Mouse (Mus musculus) adrenal gland, postnatal 4 days (tissue): ENCODE data around the gene Actr5. TPM values are rescaled to one million over a fixed set of nuclear protein-coding genes. Genes with fewer than 3 reads are reported as not detected.
A peak's percentile ranks its signal among the peaks of the same experiment; 100 is the strongest.

Source experiments
- DNase-seq, 2 experiments: peaks; one replicate each; pipeline ENCODE4 v3.0.0; 2021 to 2022; ENCODE audit warnings: low spot score in 2 of 2, mixed read lengths in 2 of 2
- total RNA-seq, 2 experiments: library from RNA; stranded (reverse); gene quantifications; 2 replicates each; pipeline ENCODE4 v1.2.3; 2021

Gene Actr5
- total RNA-seq, 2 experiments from 2014 or later = 17.1 to 18.2 TPM

DNA sequence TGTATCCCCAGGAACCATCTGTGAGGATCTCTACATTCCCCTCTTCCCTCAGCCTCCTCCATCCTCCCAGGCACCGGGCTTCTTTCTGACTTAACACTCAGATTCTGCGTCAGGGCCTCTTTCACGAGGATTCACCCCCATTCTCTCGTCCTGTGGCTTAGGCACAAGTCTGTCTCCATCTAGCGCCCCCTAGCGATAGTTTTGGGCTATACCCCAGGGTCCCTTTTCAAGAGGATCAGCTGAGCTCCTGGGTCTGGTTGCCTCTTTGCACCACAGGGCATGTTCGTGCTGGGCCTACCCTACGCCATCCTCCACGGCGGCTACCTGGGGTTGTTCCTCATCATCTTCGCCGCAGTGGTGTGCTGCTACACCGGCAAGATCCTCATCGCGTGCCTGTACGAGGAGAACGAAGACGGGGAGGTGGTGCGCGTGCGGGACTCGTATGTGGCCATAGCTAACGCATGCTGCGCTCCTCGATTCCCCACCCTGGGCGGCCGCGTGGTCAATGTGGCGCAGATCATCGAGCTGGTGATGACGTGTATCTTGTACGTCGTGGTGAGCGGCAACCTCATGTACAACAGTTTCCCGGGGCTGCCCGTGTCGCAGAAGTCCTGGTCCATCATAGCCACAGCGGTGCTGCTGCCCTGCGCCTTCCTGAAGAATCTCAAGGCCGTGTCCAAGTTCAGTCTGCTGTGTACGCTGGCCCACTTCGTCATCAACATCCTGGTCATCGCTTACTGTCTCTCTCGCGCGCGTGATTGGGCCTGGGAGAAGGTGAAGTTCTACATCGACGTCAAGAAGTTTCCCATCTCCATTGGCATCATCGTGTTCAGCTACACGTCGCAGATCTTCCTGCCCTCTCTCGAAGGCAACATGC lies 10.9 kb upstream of the Actr5 start:
- DNase-seq = peak; percentile 13 to 26

DNA sequence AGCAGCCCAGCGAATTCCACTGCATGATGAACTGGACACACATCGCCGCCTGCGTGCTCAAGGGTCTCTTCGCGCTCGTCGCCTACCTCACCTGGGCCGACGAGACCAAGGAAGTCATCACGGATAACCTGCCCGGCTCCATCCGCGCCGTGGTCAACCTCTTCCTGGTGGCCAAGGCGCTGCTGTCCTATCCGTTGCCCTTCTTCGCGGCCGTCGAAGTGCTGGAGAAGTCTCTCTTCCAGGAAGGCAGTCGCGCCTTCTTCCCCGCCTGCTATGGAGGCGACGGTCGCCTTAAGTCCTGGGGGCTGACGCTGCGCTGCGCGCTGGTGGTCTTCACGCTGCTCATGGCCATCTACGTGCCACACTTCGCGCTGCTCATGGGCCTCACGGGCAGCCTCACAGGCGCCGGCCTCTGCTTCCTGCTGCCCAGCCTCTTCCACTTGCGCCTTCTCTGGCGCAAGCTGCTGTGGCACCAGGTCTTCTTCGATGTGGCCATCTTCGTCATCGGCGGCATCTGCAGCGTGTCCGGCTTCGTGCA lies 10.2 kb upstream of the Actr5 start:
- DNase-seq = no peak

DNA sequence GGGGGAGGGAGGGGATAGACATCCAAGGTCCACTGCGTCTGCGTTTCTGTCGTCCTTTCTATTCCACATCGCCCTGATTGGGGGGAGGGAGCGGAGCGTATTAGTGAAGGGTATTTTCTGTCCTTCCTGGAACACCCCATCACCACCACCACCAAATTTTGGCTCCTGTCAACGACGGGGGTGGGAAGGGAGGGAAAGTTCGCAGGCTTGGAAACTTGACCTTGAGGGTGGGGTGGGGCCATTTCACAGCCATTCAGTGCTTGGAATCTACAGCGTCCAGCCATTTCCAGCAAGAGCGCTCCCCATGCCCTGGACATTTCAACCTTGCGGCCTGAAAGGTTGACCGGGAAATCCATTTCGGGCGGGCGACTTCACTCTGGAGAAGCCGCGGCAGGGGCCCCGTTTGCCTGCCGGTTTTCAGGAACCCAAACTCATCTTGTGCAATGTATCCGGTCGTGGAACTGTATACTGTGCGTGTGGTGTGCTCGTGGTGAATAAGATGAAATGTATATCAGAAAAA lies 9.5 kb upstream of the Actr5 start:
- no peak for DNase-seq

DNA sequence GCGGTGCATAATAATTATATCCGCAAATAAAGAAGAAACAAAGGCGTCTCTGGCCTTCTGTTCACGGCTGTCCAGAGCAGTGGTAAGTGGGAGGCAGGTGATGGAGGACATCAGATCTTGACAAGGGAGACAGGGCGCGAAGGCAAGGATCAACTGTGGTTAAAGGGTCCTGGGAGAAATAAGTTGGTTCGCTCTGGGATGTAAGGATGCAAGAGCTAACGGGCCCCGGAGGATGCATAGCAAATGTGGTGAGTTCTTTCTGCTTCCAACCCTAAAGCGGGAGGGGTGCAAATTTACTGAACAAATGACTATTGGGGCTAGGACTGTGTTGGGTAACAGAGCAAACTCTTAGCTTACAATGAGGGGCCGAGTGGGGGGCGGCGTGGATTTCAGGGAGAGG lies 9.0 kb upstream of the Actr5 start:
- no peak for DNase-seq

DNA sequence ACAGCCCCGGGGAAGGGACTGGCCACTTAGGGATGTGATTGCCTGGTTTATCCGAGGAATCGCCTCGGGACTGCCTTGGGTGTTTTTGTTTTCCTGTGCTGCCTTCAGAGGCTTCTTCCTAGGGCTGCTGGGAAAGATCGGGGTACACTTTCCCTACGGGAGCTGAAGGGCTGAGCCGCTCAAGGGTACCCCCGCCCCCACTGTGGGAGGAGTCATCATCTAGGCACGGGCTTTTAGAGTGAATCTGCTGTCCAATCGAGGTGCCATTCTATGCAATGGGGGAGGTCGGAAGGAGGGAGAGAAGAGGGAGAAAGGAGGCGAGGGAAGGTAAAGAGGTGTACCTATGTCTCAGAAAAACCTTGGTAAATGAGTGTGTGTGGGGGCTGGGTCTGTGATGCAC lies 8.4 kb upstream of the Actr5 start:
- DNase-seq = no peak

DNA sequence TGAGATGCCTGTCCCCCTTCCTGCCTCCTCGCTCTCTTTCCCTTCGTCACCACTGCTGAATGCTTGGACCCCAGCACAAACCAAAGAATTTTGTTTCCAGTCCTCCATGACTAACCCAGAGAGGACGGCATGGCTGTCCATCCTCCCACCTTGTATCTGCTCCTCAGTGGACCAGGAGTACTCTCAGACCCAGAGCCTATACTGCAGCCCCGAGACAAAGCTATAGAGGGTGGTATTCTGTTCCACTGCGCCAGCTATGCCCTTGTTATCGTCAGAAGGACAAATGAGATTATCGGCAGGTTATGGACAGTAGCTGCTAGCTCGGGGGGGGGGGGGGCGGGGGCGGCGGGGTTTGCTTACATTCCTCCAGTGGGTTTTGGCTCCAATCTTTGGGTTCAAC lies 7.9 kb upstream of the Actr5 start:
- DNase-seq = no peak

DNA sequence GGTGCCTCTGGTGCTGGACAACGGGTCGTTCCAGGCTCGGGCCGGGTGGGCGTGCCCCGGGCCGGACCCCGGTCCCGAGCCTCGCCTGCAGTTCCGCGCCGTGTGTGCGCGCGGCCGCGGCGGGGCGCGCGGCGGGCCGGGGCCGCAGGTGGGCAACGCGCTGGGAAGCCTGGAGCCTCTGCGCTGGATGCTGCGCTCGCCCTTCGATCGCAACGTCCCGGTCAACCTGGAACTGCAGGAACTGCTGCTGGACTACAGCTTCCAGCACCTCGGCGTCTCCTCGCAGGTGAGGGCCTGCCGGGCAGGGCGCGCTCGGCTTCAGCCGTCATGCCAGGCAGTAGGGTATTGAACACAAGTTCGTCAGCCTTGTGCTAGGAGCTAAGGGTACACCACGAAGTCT lies 543 bp downstream of the Actr5 start:
- DNase-seq = no peak

DNA sequence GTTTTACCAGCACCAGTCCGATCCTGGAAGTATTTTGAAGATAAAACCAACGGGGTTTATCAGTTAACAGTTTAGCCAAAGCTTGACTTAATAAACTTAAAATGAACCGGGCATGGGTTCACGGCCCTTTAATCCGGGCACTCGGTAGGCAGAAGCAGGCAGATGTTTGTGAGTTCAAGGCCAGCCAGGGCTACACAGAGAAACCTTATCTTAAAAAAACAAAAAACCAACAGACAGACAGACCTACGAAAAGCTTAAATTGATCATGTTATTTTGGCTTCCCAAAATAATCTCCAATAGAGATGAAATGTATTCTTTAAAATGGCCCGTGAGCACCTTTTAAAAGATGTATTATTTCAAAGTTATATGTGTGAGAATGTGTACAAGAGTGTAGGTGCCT lies 1.0 kb downstream of the Actr5 start:
- no peak for DNase-seq

DNA sequence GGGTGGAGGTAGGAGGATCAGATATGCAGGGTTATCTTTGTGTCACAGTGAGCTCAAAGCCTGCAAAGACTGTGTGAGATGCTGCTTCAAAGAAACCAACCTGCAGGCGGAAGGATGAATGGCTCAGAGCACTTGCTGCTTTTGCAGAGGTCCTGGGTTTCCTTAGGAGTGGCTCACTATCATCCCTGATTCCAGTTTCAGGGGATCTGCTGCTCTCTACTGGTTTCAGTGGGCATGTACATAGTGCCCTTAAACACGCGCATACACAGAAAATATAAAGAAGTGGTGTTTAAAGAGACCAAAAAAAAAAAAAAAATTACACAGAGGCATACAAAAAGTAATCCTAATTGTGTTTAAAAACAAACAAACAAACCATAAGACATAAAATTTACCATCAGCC lies 4.2 kb downstream of the Actr5 start:
- DNase-seq = no peak

DNA sequence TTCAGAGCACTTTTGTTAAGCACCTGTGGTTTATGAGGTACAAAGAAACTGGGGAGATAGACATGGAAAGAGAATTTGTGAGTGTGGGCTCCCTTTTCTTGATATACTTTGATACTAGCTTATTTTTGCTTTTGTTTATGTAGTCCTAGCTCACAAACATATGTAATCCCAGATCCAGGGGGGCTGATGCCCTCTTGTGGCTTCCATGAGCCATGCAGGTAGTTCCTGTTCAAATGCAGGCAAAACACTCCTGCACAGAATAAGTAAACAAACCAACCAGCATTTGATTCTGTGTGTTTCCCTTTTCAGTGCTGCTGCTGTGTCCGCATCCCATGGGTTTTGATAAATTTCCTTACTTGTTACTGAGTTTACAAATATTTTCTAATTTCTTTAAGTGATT lies 4.7 kb downstream of the Actr5 start:
- no peak for DNase-seq

DNA sequence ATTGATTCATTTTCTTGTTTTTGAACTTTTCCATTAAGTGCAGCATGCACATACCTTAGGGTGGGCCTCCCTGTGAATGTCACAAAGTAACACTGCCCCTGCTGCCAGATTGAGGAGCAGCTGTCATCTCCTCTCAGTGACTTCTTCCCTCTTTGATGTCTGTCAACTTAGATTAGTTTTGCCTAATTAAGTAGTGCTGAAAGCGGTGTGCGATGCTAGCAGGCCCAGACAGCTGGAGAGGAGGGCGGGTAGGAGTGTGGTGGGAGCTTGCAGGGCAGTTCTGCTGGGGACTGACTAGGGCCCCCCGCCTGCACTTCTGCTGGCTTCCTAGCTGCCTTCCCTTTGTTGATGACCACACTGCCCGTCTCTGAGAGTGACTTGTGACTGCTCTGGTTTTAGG lies 7.2 kb downstream of the Actr5 start:
- no peak for DNase-seq

DNA sequence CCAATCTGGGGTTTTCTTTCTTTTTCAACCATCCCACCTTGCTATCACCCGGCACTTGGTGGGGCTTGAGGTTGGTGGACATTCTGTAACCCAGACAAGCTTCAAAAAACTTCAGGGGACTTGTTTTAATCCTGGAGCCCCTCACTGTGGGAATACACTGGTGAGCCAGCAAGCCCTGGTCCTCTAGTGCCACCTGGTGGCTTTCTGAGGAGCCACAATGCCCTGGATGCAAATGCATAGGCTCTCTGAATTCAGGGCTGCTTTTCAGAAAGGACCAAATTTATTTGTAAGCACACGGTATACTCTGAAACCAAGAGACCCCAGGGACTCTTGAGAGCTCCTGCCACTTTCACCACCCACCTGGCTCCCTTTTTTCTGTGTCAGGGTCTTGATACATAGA lies 17.2 kb downstream of the Actr5 start:
- DNase-seq = peak in 1 of 2 experiments; percentile 38

DNA sequence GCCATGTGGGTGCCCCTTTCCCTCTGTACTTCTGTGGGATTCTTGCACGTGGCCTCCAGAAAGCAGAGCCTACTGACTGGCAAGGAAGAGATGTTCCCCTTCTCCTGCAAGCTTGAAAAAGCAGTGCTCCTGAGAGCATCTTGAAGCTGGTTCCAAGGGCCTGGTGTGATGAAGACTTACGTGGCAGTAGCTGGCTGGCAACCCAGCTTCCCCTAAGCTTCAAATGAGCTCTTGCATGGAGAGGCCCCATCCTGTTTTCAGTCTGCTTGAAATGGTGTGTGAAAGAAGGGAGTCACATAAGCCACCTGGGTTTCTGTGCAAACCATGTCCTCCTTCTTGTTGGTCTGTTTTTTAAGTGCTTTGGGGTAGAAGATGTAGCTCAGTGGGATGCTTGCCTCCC lies 17.9 kb downstream of the Actr5 start:
- no peak for DNase-seq

DNA sequence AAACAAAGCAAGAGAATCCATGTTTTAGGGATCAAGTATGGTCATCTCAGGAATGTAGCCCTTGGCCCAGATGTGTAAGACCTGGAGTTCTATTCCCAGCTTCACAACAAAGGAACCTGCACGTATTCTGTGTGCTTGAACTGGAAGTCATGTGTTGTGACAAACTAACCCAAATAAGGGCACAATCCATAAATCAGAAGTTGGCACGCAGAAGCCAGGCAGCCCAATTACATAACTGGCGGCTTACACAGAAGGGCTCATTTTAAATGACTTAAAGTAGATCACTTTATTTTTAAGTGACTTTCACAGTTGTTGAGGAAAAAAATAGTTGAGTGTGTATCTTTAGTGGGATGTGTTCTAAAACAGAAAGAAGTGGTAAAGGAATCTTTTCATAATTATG lies 19.1 kb downstream of the Actr5 start:
- DNase-seq = no peak

DNA sequence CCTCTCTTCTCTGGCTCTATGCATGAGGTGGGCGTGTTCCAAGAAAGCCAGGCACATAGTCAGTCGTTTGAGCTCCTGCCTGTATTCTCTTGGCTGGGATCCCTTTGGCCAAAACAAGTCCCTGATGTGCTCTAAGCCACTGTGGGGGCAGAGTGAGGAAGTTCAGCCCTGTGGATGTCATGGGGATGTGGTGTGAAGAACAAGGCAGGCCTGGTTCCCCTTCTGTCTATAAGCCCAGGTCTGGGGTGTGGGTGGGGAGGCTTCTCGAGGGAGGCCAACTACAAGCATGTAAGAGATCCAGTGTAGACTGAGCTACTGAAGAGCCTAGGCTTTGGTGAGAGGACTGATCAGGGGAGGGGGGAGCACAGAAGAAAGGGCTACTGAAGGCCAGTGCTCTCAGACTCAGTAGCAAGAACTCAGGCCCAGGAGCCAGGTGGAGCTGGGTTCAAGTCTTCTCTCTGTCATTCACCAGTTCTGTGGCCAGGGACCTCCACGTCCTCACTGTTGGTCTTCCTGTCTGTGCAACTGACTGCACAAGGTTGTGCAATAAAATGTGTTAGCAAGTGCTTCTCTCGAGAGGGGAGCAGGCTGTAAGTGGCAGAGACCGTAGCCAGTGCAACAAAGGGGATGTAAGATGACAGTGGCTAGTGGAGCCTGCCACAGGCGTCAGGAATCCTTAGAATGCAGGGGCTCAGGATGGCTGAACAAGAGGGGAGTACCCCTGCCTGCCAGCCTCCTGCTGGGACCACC lies 26.6 kb downstream of the Actr5 start:
- no peak for DNase-seq

DNA sequence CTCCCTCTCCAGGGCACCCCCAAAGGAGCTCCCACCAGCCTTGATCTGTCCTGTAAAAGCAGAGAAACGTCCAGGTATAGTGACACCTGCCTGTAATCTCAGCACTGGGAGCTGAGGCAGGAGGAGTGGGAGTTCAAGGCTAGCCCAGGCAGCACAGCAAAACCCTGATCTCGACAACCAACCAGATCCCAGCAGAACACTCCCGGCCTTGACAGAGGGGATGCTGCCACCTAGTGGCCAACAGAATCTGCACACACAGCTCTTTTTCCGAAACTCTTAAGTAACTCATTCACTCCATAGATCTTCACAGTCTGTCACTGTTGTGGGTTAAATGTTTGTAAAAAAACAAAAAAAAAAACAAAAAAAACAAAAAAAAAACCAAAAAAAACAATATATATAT lies 28.3 kb downstream of the Actr5 start:
- DNase-seq = peak in 1 of 2 experiments; percentile 45

DNA sequence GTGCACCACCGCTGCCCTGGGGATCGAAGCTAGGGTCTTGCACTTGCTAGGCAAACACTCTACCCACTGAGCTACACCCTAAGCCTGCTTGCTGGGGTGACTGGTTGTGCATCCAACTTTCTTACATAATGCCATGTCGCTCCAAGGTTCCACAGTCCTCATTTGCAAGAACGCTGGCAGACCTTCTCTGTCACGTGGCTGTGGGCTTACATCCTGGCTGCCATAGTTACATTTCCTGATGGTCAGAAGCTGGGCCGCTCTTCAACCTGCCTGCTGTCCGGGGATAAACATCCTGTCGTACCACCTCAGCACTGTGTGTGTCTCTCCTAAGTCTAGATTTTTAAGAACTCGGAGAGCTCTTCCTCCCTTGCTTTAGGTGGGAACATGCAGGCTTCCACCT lies 30.0 kb downstream of the Actr5 start:
- DNase-seq = no peak

DNA sequence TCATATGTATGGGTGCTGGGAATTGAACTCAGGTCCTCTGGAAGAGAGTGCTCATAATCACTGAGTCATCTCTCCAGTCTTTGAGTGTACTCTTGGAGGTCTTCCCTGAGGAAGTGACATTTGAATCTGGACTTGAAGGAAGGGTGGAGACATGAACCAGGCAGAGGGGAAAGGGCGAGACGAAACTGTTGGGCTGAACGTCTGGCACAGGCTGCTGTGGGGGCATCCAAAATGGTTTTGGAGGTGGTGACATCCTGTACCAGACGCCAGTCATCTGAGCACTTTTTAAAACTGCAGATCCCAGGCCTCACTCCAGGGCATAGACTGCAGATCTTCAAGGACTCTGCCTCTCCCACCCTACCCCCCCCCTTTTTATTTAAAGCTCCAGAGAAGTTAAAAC lies 31.1 kb downstream of the Actr5 start:
- no peak for DNase-seq

DNA sequence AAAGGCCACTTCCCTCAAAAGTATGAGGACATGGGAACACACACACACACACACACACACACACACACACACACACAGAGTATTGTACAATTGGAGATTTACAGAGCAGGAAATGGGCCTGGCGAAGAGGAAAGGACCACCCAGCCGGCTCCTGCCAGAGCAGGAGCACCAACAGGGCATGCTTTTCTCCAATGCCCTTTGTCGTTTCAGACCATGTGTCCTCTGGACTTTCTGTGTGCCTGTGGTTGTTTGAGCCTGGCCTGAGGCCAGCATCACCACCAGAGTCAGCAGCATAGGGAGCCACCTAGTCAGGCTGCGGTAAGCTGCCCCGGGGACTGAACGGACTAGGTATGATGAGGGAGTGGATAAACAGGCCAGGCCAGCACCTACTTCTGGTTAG lies 34.1 kb downstream of the Actr5 start:
- DNase-seq = peak in 1 of 2 experiments; percentile 20

DNA sequence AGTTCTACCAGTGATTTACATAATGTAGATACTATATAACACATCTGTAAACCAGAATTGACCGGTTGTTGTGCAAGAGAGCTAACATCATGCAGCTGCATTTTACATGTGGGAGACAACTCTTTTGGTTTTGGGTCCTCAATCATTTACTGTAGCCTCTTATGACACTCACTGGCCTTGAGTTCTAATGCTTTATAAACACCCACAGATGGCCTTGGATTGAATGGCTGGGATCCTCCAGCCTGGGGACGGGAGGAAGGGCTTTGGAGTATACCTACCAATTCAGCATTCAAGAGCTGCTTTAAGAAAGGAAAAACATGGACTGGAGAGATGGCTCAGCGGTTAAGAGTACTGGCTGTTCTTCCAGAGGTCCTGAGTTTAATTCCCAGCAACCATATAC lies 34.7 kb downstream of the Actr5 start:
- DNase-seq = no peak

DNA sequence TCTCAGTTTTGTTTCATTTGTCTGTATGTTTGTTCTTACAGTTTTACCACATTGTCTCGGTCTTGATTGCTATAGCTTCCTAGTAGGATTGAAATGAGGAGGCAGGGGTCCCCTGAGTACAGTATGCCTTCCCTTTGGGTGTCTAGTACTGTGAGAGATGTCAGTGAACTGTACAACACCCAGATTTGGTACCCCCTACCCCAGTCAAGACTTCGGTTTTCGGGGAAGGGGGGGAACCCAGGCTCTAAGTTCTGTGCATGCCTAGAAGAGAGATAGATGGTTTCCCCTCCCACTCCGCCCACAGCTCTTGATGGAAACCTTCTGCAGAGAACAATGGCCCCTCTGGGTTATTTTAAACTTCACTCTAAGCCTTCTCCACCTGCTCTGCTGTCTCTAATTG lies 40.4 kb downstream of the Actr5 start, which contains the start of gene Ppp1r16b:
Gene Ppp1r16b (plus strand): TSS at position 301 of the 400 bp plus-strand sequence.
- DNase-seq = no peak
